Mouse (Mus musculus): ENCODE results near the gene Zbtb14. TPM values are rescaled to one million over a fixed set of nuclear protein-coding genes. Genes with fewer than 3 reads are reported as not detected.

Zbtb14 gene
- polyA plus RNA-seq, 2 experiments: 13.1 to 17.7 TPM

DNA sequence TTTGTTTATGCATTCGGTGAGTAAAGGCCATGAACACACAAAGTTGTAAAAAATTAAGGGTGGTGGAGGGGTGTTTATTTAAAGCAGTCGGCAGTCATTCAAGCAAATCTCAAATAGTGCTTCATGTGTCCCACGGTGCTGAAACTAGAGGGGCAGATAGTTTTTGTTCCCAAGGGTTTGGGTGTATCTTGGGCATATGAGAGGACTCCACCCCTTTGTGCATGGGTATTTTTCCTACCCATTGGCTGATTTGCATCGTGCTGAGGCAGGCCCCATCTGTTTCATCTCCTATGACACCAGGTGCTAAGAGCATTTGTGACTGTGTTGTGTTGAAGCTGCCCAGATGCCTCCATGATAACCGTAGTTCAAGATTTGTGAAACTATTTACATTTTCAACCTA, 55.0 kb downstream of the Zbtb14 start:
- no peak for DNase-seq (ENCODE audit: low spot score)
- H3K27me3 ChIP-seq (ENCODE audit: control insufficient read depth, insufficient read depth, low read length): peaks cover 43% of the 10 kb centered on the region
- no peak for ATAC-seq (ENCODE audit: low FRiP score, low read depth)
- no peak overlapping the region for H3K27ac ChIP-seq (replicated peaks; ENCODE audit: low read depth, low read length)
- H3K9ac ChIP-seq (ENCODE audit: low read depth, low read length, severe bottlenecking): no peak overlapping the region
- no peak overlapping the region for H3K4me2 ChIP-seq (replicated peaks; ENCODE audit: low read depth, low read length, severe bottlenecking)
- H3K9me3 ChIP-seq (ENCODE audit: control insufficient read depth, low read length): no peaks in the 10 kb centered on the region
- no peak for TF ChIP-seq POLR2A (IDR thresholded peaks at IDR 0.05; ENCODE audit: borderline replicate concordance, extremely low read depth, insufficient read depth, insufficient read length)
- H3K4me1 ChIP-seq (ENCODE audit: control insufficient read depth, insufficient read depth, low read length): no peaks in the 10 kb centered on the region
- no peak overlapping the region for H3K4me3 ChIP-seq (replicated peaks; ENCODE audit: low read length)
- 75% methylated on average over 5 of the region's 5 CpGs for WGBS
- no peaks in the 10 kb centered on the region for H3K36me3 ChIP-seq (ENCODE audit: control insufficient read depth, insufficient read depth, low read length)

DNA sequence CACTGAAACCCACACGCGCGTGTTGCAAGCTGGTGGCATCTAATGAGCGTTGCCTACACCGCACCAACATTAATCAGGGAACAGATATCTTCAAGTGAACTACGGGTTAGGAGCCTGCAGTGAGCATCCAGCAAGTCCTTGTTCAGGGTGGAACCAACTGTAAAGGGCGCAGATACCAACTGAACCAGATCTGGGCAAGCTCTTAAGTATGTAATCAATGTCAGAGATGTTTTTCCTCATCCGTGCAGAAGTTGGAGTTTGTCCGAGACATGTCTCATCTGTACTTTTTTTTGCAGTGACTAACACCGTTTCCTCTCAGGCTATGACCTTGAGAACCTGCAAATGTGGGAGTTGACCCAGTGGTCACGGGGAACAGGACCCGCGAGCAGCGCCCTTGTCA, 55.6 kb downstream of the Zbtb14 start:
- Histone ChIP-seq H3K27me3 (ENCODE audit: control insufficient read depth, insufficient read depth, low read length) (peaks cover 43% of the 10 kb centered on the region), H3K4me1 (ENCODE audit: control insufficient read depth, insufficient read depth, low read length) (no peaks in the 10 kb centered on the region), H3K4me3 (replicated peaks; ENCODE audit: low read length) (peak overlapping the region; percentile 33), H3K4me2 (replicated peaks; ENCODE audit: low read depth, low read length, severe bottlenecking) (peak overlapping the region; percentile 65; the same call in 1 of the 2 replicates), H3K27ac (replicated peaks; ENCODE audit: low read depth, low read length) (no peak overlapping the region), H3K36me3 (ENCODE audit: control insufficient read depth, insufficient read depth, low read length) (no peaks in the 10 kb centered on the region), H3K9me3 (ENCODE audit: control insufficient read depth, low read length) (no peaks in the 10 kb centered on the region), H3K9ac (ENCODE audit: low read depth, low read length, severe bottlenecking) (no peak overlapping the region)
- DNase-seq (ENCODE audit: low spot score) (no peak), ATAC-seq (ENCODE audit: low FRiP score, low read depth) (no peak)
- no peak for TF ChIP-seq POLR2A (IDR thresholded peaks at IDR 0.05; ENCODE audit: borderline replicate concordance, extremely low read depth, insufficient read depth, insufficient read length)
- WGBS: 39% methylated on average over 14 of the region's 14 CpGs

DNA sequence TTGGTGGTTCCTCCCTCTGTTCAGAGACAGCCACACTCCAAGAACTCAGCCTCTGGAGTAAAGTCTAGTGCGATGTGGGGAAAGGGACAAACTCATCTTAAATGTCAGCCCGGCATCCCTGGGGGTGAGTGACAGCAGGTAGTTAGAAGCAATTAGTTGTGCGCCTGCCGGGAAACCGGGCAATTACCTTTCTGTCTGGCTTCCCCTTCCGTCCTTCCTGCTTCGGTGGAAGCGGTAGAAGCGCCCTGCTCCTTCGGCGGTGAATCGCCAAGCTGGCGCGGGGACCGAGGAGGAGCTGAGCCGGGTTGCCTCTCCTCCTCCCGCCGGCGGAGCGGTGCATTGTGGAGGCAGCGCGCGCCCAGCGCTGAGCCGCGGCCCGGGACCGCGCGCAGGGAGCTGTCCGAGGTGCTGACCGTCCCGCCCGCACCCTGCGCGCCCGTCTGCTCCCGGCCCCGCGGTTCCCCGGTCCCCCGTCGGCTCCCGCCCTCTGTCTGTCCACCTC, 56.2 kb downstream of the Zbtb14 start, which contains the start of gene Akain1:
Gene Akain1 (plus strand): TSS at position 337 of the 502 bp plus-strand sequence.
- DNase-seq (ENCODE audit: low spot score) (peak; percentile 82), ATAC-seq (ENCODE audit: low FRiP score, low read depth) (peak; percentile 93)
- no peak within 1 kb of the TSS for H3K9ac ChIP-seq (ENCODE audit: low read depth, low read length, severe bottlenecking)
- 0% methylated on average over 20 of the region's 44 CpGs for WGBS
- H3K9me3 ChIP-seq (ENCODE audit: control insufficient read depth, low read length): no peaks in the 10 kb centered on the region
- no peak within 1 kb of the TSS for H3K27ac ChIP-seq (replicated peaks; ENCODE audit: low read depth, low read length)
- no peak for TF ChIP-seq POLR2A (IDR thresholded peaks at IDR 0.05; ENCODE audit: borderline replicate concordance, extremely low read depth, insufficient read depth, insufficient read length)
- H3K4me3 ChIP-seq (replicated peaks; ENCODE audit: low read length): peak within 1 kb of the TSS; percentile 33
- peak within 1 kb of the TSS; percentile 65 for H3K4me2 ChIP-seq (replicated peaks; ENCODE audit: low read depth, low read length, severe bottlenecking)
- H3K36me3 ChIP-seq (ENCODE audit: control insufficient read depth, insufficient read depth, low read length): no peaks in the 10 kb centered on the region
- H3K27me3 ChIP-seq (ENCODE audit: control insufficient read depth, insufficient read depth, low read length): peaks cover 43% of the 10 kb centered on the region
- H3K4me1 ChIP-seq (ENCODE audit: control insufficient read depth, insufficient read depth, low read length): no peaks in the 10 kb centered on the region

DNA sequence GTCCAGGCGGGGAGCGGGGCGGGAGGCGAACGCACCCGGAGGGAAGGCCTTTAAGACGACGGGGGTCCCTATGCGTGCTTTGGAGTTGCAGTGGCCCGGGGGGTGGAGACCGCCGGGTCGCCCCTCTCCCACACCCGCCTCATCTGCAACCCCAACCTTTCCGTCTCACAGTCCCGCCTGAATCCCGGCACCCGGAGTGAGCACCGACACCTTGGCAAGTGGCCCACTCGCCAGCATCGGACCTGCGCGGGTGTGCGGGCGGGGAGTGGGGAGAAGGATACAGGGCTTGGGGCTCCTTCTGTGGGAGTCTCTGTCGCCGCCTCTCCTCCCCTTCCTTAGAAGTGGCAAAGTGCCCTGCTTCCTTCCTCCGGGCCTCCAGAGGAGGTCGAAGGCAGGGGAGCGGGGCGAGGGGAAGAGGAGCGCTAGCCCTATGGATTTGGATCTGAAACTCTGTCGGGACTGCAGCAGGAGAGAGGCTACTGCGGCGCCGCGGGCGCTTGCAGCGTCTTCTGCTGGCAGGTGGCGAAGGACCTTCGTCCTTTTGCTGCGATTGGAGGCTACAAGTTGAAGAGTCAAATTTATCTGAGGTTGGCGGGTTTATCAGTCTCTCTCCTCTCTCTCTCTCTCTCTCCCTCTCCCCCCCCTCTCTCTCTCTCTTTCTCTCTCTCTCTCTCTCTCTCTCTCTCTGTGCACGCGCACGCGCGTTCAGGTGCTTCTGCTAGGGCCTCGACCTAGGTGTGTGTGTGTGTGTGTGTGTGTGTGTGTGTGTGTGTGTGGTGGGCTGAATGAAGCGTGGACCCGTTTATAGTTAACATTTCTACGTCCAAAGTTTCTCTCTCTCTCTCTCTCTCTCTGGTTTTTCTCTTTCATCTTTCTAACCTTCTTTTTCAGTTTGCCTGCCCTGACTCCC, 57.0 kb downstream of the Zbtb14 start:
- Histone ChIP-seq H3K9ac (ENCODE audit: low read depth, low read length, severe bottlenecking) (no peak overlapping the region), H3K27ac (replicated peaks; ENCODE audit: low read depth, low read length) (no peak overlapping the region), H3K4me2 (replicated peaks; ENCODE audit: low read depth, low read length, severe bottlenecking) (peak overlapping the region; percentile 65), H3K36me3 (ENCODE audit: control insufficient read depth, insufficient read depth, low read length) (no peaks in the 10 kb centered on the region), H3K27me3 (ENCODE audit: control insufficient read depth, insufficient read depth, low read length) (peaks cover 43% of the 10 kb centered on the region), H3K9me3 (ENCODE audit: control insufficient read depth, low read length) (no peaks in the 10 kb centered on the region), H3K4me1 (ENCODE audit: control insufficient read depth, insufficient read depth, low read length) (no peaks in the 10 kb centered on the region), H3K4me3 (replicated peaks; ENCODE audit: low read length) (peak overlapping the region; percentile 33)
- no peak for TF ChIP-seq POLR2A (IDR thresholded peaks at IDR 0.05; ENCODE audit: borderline replicate concordance, extremely low read depth, insufficient read depth, insufficient read length)
- DNase-seq (ENCODE audit: low spot score): no peak
- 0 out of 2 replicates have a peak, but pooled peaks have one; percentile 30 for ATAC-seq (ENCODE audit: low FRiP score, low read depth)
- 1% methylated on average over 47 of the region's 52 CpGs for WGBS

Other genes starting within 250 kb of the Zbtb14 start
- 0.03 TPM in 1 of 2 replicates, not detected in the other for gene Akain1, start 56.3 kb downstream of the Zbtb14 start, polyA plus RNA-seq (2012; rRNA removed)
- gene Akain1, start 56.3 kb downstream of the Zbtb14 start, polyA plus RNA-seq (2014; fragmentation: Nextera tagmentation; extraction: Ambion mirVana): not detected in 2 replicates